Mouse (Mus musculus): ENCODE measurements around the gene Cobl.

DNA sequence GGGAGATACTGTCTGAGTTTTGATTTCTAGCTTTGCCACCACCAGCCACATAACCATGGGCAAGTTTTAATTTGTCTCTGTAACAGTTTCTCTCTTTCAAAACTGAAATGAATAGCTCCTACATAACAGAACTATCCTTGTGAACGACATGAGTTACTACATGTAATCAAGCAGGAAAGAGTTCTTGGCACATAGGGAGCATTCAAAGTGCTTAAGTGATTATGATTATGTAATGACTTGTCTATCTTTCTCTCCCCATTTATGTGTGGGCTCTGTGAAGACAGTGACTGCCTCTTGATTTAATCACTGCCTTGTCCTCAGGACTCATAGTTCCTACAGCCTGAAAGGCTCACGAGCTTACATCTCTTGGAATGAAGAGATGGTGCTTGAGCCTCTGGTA is 118.3 kb downstream of the Cobl start:
- TF ChIP-seq CHD2 (IDR thresholded peaks at IDR 0.05; ENCODE audit: low read depth, low read length), result no peak
- TF ChIP-seq ZNF384 (IDR thresholded peaks at IDR 0.05; ENCODE audit: low read depth, low read length), result no peak
